Mouse (Mus musculus): ENCODE results near the gene 4930453N24Rik.

Gene 4930453N24Rik

GRCm38 (mm10) chr16:64719096-64719495, 51.9 kb downstream of the 4930453N24Rik start:
- DNase-seq = no peak

DNA sequence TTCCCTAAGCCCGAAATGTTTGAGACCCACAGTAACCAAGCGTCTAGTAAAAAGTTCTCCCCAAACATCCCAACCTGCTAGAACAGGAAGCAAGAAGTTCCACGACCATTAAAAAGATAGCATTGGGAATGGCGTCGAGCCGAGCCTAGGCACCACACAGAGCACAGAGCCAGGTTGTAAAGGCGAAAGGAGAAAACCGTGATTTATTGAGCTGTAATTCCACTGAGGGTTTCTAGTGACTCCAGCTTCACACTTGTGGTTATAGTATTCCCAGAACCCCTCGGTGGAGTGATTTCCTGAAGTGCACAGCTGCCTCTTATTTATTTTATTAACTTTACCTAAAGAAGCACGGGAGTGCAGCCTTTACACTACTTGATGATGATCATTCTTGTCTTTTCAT, 53.1 kb downstream of the 4930453N24Rik start:
- no peak for DNase-seq

GRCm38 (mm10) chr16:64711816-64712215, 59.1 kb downstream of the 4930453N24Rik start:
- DNase-seq = peak; percentile 56
